Mouse (Mus musculus) hindbrain, embryonic 11.5 days (tissue): ENCODE measurements around the gene Fahd2a. TPM values are rescaled to one million over a fixed set of nuclear protein-coding genes. Genes with fewer than 3 reads are reported as not detected.

Experiments used
- ATAC-seq: fragments of 200-750 bp; cut with Nextera tagmentation; 2 replicates; pipeline ENCODE4 v1.8.0; 2017; ENCODE audit warnings: mild to moderate bottlenecking, moderate TSS enrichment, moderate library complexity; ENCODE audit not compliant: low FRiP score
- DNase-seq: peaks from one replicate; pipeline ENCODE4 v3.0.0-alpha.2; 2015; ENCODE audit warnings: low spot score
- H3K27ac ChIP-seq: fragments of 300-500 bp; sonication (generic); 2 replicates; pipeline ENCODE4 v1.5.1; 2014; ENCODE audit warnings: mild to moderate bottlenecking, low read depth, low read length
- H3K27me3 ChIP-seq: fragments of 300-500 bp; sonication (generic); 2 replicates; pipeline ENCODE4 v1.6.1; 2014; ENCODE audit warnings: mild to moderate bottlenecking, low read length, moderate library complexity, mixed read lengths; ENCODE audit not compliant: control insufficient read depth, insufficient read depth
- H3K36me3 ChIP-seq: fragments of 300-500 bp; sonication (generic); 2 replicates; pipeline ENCODE4 v1.6.1; 2014; ENCODE audit warnings: mild to moderate bottlenecking, low read length, moderate library complexity, mixed read lengths; ENCODE audit not compliant: control insufficient read depth, insufficient read depth
- H3K4me1 ChIP-seq: fragments of 300-500 bp; sonication (generic); replicated peaks from 2 replicates; pipeline ENCODE4 v1.6.1; 2014; ENCODE audit warnings: low read length, mixed read lengths; ENCODE audit not compliant: control insufficient read depth, insufficient read depth
- H3K4me2 ChIP-seq: fragments of 300-500 bp; sonication (generic); replicated peaks from 2 replicates; pipeline ENCODE4 v1.6.1; 2014; ENCODE audit warnings: mild to moderate bottlenecking, low read depth, low read length
- H3K4me3 ChIP-seq: fragments of 300-500 bp; sonication (generic); 2 replicates; pipeline ENCODE4 v1.5.1; 2014; ENCODE audit warnings: low read depth, low read length
- H3K9ac ChIP-seq: fragments of 300-500 bp; sonication (generic); 2 replicates; pipeline ENCODE4 v1.6.1; 2014; ENCODE audit warnings: low read depth, low read length
- H3K9me3 ChIP-seq: fragments of 300-500 bp; sonication (generic); 2 replicates; pipeline ENCODE4 v1.6.1; 2016; ENCODE audit warnings: low read length; ENCODE audit not compliant: control insufficient read depth
- WGBS: fragments of 180-500 bp; shearing (Covaris S2); extraction: QIAGEN DNeasy Blood & Tissue Kit; methylation state at CpG from one replicate; pipeline ENCODE4 v1.1.7; 2014; 5-methylcytosine and 5-hydroxymethylcytosine counted together
- polyA plus RNA-seq: library from polyadenylated mRNA; unstranded; fragments of >200 nt; fragmentation: Nextera tagmentation; extraction: Ambion mirVana; gene quantifications from 2 replicates; pipeline ENCODE4 v1.2.1, GENCODE M21; 2014

Gene Fahd2a
- polyA plus RNA-seq, result 25.7 and 27.8 TPM in 2 replicates

DNA sequence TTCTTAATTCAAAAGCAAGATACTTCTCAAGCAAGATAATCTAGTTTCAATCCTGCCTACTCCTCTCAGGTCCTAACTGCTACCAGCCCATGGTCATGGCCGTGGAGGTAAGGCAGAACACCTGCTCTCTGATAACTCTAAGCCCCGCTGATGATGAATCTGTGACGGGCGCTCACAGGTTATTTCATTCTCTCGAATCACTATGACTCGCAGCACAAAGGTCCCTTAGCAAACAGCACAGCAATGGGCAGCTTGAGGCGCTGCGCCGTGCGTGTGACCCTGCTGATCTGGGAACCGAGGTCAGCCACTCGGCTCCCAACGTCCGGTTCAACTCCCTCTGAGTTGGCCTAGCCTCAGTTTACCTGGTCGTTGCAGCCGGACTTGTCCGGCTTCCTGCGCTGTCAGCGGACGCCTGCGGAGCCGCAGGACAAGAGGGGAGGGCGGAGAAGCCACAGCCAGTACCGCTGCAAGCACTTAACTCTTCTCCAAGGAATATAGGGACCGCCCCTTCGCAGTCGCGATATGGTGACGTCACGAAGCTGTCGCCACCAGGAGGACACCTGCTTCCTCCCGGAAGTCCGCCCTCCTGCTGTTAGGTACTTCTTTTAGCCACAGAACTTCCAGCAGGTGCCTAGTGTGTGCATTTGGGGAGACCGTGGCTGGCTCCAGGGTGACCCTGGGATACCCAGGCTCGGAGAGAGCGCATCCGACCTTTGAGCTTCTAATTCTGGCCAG lies at the start of gene Fahd2a:
Gene Fahd2a, minus strand, starts transcription at position 511 of the 735 bp plus-strand sequence.
- H3K9ac ChIP-seq, result peak within 1 kb of the TSS; percentile 70
- DNase-seq, result peak; percentile 92
- no peak within 1 kb of the TSS for H3K27ac ChIP-seq
- H3K9me3 ChIP-seq, result no peaks in the 10 kb centered on the region
- H3K4me3 ChIP-seq, result peak within 1 kb of the TSS; percentile 73
- peak; percentile 92 for ATAC-seq
- peak within 1 kb of the TSS; percentile 77 for H3K4me2 ChIP-seq
- no peaks in the 10 kb centered on the region for H3K27me3 ChIP-seq
- 5% methylated on average over 37 of the region's 37 CpGs for WGBS
- no peaks in the 10 kb centered on the region for H3K36me3 ChIP-seq
- H3K4me1 ChIP-seq, result peaks cover 3% of the 10 kb centered on the region

- H3K27me3 ChIP-seq, result peaks cover 55% of the 10 kb centered on the region
- H3K4me3 ChIP-seq, result 0 out of 2 replicates have a peak overlapping the region, but pooled peaks have one; percentile 2
- ATAC-seq (peak; percentile 65), DNase-seq (peak; percentile 85)
- H3K9ac ChIP-seq, result no peak overlapping the region; the same call in 1 of the 2 replicates
- H3K4me2 ChIP-seq, result peak overlapping the region; percentile 24
- H3K9me3 ChIP-seq, result no peaks in the 10 kb centered on the region
- H3K4me1 ChIP-seq, result no peaks in the 10 kb centered on the region; the same call in none of the 2 replicates
- WGBS, result 6% methylated on average over 19 of the region's 19 CpGs
- no peak overlapping the region for H3K27ac ChIP-seq
- no peaks in the 10 kb centered on the region for H3K36me3 ChIP-seq
Measured at GRCm38 (mm10) chr2:127484476-127485170, 40.3 kb upstream of the Fahd2a start.

DNA sequence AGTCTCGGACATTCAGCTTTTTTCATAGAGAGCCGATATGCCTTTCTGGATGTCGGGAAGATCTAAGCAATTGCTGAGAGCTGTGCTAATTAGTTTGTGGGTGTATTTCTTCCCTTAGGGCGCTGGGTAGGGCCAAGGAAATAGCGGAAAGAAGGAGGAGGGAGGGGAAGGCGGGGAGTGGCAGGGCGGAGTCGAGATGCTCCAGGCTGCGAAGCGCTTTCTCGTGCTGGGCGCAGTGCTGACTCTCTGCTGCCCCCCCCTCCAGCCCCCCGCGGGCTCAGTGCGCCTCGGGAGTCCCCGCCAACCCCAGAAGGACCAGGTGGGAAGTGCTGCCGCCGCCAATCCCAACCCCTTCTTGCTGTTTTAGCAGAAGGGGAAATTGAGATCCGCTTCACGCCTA lies 38.6 kb upstream of the Fahd2a start:
- peaks cover 59% of the 10 kb centered on the region for H3K27me3 ChIP-seq
- no peaks in the 10 kb centered on the region for H3K9me3 ChIP-seq
- WGBS, result under 1% methylated on average over 16 of the region's 21 CpGs
- no peak overlapping the region for H3K27ac ChIP-seq
- ATAC-seq (no peak), DNase-seq (peak; percentile 28)
- H3K36me3 ChIP-seq, result no peaks in the 10 kb centered on the region
- peak overlapping the region; percentile 72; the same call in 1 of the 2 replicates for H3K4me2 ChIP-seq
- H3K9ac ChIP-seq, result no peak overlapping the region
- no peaks in the 10 kb centered on the region; the same call in none of the 2 replicates for H3K4me1 ChIP-seq
- H3K4me3 ChIP-seq, result no peak overlapping the region

DNA sequence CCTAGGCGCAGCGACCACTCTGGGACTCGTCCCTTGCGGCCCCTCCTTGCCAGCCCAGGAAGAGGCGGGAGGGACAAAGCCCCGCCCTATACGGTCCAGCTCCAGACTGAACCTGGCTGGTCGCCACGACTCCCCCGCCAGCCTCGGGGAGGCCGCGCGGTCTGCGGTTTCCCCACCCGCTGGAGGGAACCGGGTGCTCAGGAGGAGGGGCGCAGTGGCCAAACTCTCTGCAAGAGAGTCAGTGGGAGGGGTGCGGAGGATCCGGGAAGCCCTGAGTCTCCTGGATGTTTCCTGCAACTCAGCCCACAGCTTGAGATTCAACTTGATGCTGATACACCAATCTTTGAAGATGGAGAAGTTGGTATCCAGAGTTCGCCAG lies 38.2 kb upstream of the Fahd2a start:
- Histone ChIP-seq H3K4me3 (peak overlapping the region; percentile 35), H3K4me2 (peak overlapping the region; percentile 72), H3K27ac (no peak overlapping the region), H3K27me3 (peaks cover 59% of the 10 kb centered on the region), H3K9me3 (no peaks in the 10 kb centered on the region), H3K9ac (no peak overlapping the region), H3K36me3 (no peaks in the 10 kb centered on the region), H3K4me1 (no peaks in the 10 kb centered on the region; the same call in none of the 2 replicates)
- DNase-seq, result peak; percentile 49
- WGBS, result under 1% methylated on average over 20 of the region's 21 CpGs
- ATAC-seq, result peak; percentile 45; the same call in 1 of the 2 replicates

- Histone ChIP-seq H3K27me3 (peaks cover 59% of the 10 kb centered on the region), H3K4me1 (no peaks in the 10 kb centered on the region; the same call in none of the 2 replicates), H3K4me3 (peak overlapping the region; percentile 35), H3K4me2 (peak overlapping the region; percentile 72), H3K27ac (no peak overlapping the region), H3K9ac (no peak overlapping the region), H3K36me3 (no peaks in the 10 kb centered on the region), H3K9me3 (no peaks in the 10 kb centered on the region)
- peak; percentile 35 for DNase-seq
- 1% methylated on average over 48 of the region's 59 CpGs for WGBS
- 0 out of 2 replicates have a peak, but pooled peaks have one; percentile 21 for ATAC-seq
Measured at GRCm38 (mm10) chr2:127481841-127482532, 37.6 kb upstream of the Fahd2a start.

DNA sequence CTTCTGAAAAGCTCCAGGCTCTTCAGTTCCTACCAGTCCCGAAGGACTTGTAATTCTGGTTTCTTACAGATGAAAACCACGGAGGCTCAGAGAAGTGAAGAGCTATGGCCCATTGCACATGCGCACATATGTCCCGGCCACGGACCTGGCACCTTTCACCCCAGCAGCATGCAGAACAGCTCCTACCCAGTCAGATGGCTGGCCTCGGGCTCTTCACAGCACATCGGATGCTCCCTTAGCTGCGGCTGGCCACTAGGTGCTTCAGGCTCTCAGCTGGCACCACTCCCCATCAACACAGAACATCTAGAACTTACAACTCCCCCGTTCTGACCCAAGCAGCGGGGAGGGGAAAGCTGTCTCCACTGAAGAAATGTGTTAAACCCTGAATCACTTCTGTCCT lies 35.4 kb upstream of the Fahd2a start:
- Histone ChIP-seq H3K4me1 (no peaks in the 10 kb centered on the region; the same call in none of the 2 replicates), H3K27ac (no peak overlapping the region), H3K27me3 (peaks cover 55% of the 10 kb centered on the region), H3K4me3 (no peak overlapping the region), H3K9me3 (no peaks in the 10 kb centered on the region), H3K9ac (no peak overlapping the region), H3K4me2 (no peak overlapping the region), H3K36me3 (no peaks in the 10 kb centered on the region)
- DNase-seq, result no peak
- ATAC-seq, result no peak
- WGBS, result 71% methylated on average over 10 of the region's 10 CpGs

DNA sequence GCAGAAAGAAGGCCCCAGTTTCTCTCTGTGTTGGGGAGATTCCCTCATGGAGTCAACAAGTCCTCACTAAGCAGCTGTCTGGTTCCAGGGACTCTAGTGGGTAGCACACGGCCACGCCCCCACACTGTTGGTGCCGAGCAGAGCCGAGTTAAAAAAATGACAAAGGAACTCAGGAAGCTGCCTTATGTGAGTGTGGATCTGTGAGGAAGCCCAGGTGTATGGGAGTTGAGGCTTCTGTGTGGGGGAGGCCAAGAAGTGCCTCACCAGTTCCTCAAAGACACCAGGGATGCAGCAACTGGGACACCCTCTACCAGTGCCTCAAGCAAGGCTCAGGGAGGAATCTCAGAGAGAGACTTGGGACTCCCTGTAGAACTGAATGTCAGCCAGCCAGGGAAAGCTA lies 34.8 kb upstream of the Fahd2a start:
- Histone ChIP-seq H3K9ac (no peak overlapping the region), H3K27me3 (peaks cover 50% of the 10 kb centered on the region), H3K27ac (no peak overlapping the region), H3K4me1 (no peaks in the 10 kb centered on the region; the same call in none of the 2 replicates), H3K4me2 (no peak overlapping the region), H3K36me3 (no peaks in the 10 kb centered on the region), H3K4me3 (no peak overlapping the region), H3K9me3 (no peaks in the 10 kb centered on the region)
- DNase-seq (no peak), ATAC-seq (no peak)
- WGBS, result 80% methylated on average over 4 of the region's 4 CpGs

GRCm38 (mm10) chr2:127472279-127472678 lies 27.9 kb upstream of the Fahd2a start:
- DNase-seq, result no peak
- Histone ChIP-seq H3K4me3 (no peak overlapping the region), H3K27ac (no peak overlapping the region), H3K9ac (no peak overlapping the region), H3K4me2 (no peak overlapping the region), H3K27me3 (no peaks in the 10 kb centered on the region), H3K36me3 (no peaks in the 10 kb centered on the region), H3K4me1 (no peaks in the 10 kb centered on the region), H3K9me3 (no peaks in the 10 kb centered on the region)
- no peak for ATAC-seq
- WGBS, result 61% methylated on average over 3 of the region's 3 CpGs
